Mouse (Mus musculus) NIH3T3 (cell line): ENCODE measurements at regions not wholly inside any gene's neighbourhood (a gene's known extent, or its start where the extent isn't known, plus 50 kb on each side); places are given as distances from the start of the nearest gene placed in this dataset.
A peak's percentile ranks its signal among the peaks of the same experiment; 100 is the strongest.

Source experiments
- DNase-seq: peaks from one replicate; pipeline ENCODE4 v3.0.0-alpha.2; 2012; ENCODE audit warnings: low read depth

DNA sequence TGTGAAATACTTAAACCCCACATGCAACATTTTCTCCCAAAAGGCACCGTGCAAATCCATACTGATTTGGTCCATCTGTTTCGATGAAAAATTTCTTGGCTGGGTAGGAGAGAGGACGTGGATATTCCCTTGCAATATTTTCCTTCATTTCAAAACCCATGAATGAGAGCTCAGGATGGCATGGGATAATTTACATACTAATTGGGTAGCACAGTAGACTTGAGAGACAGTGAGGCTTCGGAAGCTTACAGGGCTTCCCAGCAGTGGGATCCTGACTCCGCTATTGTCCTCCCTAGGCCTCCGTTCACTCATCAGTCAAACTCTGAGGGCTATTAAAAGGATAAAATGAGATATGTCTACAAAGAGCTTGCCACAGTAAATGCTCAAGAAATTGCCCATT lies 59.8 kb downstream of the Sox3 start:
- DNase-seq = no peak

GRCm38 (mm10) chrX:60831330-60832027 lies 61.8 kb downstream of the Sox3 start:
- no peak for DNase-seq

DNA sequence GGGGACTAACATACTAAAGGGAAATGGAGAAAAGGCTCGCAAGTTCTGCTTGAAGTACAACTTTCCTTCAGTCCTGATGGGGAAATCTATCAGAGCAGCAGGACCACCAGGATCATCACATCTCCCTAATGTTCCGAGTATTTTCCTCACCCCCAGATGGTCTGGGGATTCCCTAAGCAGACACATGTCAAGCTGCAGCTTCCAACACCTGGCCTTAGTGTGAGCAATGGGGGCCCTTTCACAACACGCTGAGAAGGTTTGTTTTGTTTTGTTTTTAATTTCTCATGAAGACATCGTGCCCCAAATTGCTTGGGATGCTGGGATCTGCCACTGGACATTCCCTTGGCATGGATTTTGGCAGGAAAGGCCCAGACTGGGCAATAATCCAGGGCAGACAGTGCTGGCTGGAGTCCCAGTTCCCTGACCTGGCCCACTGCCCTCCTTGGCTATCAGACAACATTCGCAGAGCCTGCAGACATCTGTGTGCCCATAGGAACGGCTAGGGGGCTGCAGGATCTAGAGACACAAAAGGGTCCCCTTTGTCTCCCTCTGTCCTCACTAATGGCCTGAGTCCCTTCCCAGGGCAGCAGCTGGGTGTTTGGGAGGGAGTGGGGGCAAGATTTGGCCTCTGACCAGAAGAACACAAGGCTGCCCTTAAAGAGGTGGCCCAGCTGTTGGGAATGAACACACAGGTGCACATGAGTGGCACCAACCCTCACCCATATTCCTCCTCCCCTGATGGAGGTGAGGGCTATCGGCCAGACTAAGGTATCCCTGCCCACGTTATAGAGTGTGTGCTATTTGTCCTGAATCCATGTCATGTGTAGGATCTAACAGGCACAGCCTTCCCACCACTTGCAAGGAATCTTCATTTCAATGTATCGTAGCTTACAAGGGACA lies 67.8 kb downstream of the Sox3 start:
- peak; percentile 1 for DNase-seq

DNA sequence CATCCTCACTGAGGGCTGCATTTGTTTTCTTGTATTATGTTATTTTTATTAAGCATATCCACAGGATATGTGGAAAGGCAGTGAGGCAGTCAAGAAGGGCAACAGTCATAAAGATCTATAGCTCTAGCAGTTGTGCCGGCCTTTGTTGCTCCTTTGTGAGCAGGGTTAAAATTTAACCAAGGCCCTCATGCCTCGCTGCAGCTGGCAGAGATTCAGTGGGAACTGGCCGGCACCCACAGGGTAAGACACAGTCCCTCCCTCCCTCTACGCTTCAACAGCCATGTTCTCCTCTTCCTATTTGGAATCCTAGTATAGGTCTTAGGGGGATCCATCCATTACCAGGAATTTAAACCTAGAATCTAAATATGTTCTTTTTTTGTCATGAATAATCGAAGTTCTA lies 94.7 kb downstream of the Sox3 start:
- DNase-seq = no peak

DNA sequence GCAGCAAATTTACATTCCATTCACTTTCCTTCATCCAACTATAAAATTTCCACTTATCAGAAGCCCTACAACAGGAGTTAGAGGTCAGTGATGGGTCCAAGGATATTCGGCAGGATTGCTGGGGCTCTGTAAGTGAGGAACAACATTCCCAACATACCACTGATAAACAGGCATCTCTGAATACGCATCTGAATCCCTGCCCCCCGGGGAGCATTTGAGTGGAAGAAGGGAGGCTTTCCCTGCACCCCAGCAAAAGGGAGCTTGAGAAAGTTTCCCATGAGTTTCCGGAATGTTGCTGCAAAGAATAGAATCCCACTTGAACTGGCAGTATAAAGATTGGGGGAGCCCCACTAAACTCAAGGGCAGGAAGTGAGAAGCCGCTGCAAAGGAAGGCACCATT lies 112.5 kb downstream of the Sox3 start:
- no peak for DNase-seq

DNA sequence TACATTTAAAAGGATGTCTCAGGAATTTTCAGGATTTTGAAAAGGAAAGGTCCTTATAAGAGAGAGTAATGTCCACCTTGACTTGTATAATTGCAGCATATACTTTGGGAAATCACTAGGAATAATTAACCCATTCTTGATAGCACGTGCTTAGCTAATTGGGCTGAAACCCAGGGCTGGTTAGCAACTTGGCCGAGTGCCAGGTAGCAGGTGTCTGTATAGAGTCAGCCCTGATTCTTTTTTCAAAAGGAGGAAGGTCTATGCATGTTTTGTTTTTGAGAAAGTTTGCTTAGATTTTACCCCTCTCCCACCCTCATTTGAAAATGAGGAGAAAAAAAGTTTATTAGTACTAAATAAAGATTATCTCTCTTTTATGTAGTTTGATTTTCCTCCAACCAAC lies 113.1 kb downstream of the Sox3 start:
- no peak for DNase-seq

DNA sequence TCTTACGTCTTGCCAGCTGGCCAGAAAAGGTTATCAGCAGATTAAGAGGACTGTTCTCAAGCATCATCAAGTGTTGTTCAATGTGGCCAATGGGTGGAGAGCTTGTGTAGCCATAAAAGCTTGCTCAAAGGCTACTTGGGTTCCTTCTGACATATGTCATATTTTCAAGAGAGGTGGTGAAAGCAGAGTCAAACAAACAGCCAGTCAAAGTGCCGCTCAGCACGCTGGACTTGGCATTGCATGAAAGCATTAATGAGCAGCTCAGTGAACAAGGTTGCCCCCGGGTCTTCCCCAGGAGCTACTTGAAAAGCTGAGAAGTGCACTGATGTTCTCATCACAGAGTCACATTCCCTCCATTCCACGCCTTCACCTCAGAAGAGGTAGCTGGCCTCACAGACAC lies 119.6 kb downstream of the Sox3 start:
- no peak for DNase-seq

- DNase-seq = no peak
Observed at GRCm38 (mm10) chrX:60772439-60772838, 120.8 kb downstream of the Sox3 start.

DNA sequence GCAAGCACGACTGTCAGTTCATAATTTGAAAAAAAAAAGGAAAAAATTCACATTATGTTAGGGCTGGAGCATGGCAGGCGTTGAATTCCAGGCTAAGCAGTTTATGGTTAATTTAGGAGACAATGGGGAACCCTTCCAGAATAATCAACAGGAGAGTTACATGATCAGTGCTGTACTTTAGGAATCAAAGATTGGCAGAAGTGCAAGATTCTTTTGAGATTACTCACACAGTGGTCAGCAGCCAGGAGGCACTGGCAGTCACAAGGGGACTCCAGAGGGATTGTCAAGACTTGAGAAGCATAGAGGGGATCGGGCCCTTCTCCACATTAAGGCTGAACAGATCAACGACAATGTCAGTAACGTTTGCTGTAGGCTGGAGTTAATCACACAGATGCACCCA lies 142.8 kb downstream of the Sox3 start:
- no peak for DNase-seq

DNA sequence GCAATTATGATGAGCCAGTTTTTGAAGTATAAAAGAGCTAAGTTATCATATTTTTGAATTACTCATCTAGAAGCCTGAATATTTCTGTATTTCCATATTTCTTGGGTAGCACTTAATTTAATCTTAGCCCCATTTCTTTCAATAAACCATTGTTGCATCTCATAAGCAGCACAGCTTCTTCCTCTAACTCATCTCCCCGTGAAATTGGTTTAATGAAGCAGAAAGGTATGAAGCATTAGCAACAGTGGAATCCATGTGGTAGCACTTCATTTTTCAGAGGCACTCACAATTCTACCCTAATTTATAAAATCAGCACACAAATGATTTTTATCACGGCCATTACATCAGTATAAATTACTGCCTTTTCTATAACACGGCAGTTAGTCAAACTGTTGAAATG lies 149.3 kb downstream of the Sox3 start:
- no peak for DNase-seq

- DNase-seq = no peak
Observed at GRCm38 (mm10) chrX:60743020-60743707, 150.1 kb downstream of the Sox3 start.

GRCm38 (mm10) chrX:60719428-60720151 lies 127.1 kb upstream of the Atp11c start:
- no peak for DNase-seq

- no peak for DNase-seq
Observed at GRCm38 (mm10) chrX:60718794-60719193, 126.3 kb upstream of the Atp11c start.

GRCm38 (mm10) chrX:60718156-60718769 lies 125.8 kb upstream of the Atp11c start:
- DNase-seq = no peak

DNA sequence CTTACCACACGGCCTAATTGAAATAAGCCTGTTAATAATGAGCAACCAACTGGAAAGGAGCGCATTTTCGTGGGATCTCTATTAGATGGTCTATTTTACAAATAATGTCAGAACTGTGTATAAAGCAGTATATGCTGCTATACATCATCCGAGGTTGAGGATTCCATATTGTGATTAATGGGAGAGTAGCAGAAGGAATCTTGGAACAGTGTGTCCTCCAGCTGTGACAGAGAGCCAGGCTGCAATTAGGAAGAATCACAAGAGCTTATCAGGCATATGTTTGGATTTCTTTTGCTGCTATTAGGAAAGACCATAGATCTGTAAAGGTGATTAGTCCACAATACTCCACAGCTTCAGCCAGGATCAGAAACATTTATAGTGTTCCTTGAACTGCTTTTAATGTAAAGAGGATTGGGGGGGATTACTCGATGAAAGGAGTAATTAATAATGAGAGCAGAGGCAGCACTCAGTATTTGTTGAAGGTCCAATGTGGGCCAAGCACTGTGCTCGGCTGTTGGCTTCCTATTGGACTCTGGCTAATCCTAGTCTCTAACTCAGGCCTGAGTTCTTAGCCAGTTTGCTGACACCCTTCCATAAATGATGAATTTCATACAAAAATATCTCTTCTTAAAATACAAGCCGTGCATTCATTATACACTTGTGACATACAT lies 88.7 kb upstream of the Atp11c start:
- no peak for DNase-seq

DNA sequence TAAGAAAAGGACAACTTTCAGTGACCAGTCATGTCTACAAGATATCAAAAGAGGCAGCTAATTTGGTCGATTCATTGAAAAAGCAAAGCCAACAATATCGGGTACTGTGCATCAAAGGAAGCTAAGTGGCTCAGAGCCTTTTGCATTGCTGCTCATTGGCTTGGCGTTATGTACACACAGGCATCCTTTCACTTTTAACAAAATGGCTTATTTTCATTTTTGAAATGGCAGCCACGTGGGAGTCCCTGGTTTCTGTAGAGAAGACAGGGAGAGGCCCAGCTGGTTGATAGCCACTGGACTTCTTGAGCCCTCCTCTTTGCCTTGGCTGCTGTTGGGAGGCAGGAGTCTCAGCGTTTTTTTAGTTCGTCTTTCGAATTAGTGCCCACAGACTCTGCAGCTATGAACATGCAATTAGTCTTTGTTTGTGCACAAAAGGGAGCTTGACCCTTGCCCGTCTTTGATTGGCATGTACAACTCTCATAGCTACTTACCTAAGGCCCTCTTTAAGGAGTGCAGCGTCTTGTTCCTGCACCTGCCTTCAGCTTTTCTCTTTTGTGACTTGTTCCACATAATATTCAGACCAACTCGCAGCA lies 52.3 kb upstream of the Atp11c start:
- DNase-seq = no peak
